Mouse (Mus musculus): ENCODE data around the gene Tmem217. TPM values are rescaled to one million over a fixed set of nuclear protein-coding genes. Genes with fewer than 3 reads are reported as not detected.
A peak's percentile ranks its signal among the peaks of the same experiment; 100 is the strongest.

Tmem217 gene
- polyA plus RNA-seq (2015; fragmentation: Nextera tagmentation; extraction: Ambion mirVana), result not detected in 2 replicates

- TF ChIP-seq EP300 (IDR thresholded peaks at IDR 0.05; ENCODE audit: low read depth) (no peak), CTCF (IDR thresholded peaks at IDR 0.05; ENCODE audit: low read depth) (peak; percentile 23; the same call in 1 of the 2 replicates)
- Histone ChIP-seq H3K9ac (replicated peaks) (no peak within 1 kb of the TSS), H3K4me2 (ENCODE audit: low read depth, low read length) (peak within 1 kb of the TSS; percentile 95), H3K9me3 (ENCODE audit: low read length) (no peaks in the 10 kb centered on the region), H3K27ac (ENCODE audit: low read depth) (peak within 1 kb of the TSS; percentile 77; the same call in 1 of the 2 replicates), H3K27me3 (ENCODE audit: insufficient read depth, low read length) (no peaks in the 10 kb centered on the region), H3K4me3 (ENCODE audit: low read depth, low read length) (peak within 1 kb of the TSS; percentile 86; the same call in 1 of the 2 replicates), H3K4me1 (ENCODE audit: insufficient read depth) (peaks cover 26% of the 10 kb centered on the region), H3K36me3 (replicated peaks; ENCODE audit: insufficient read depth, low read length) (no peaks in the 10 kb centered on the region)
- ATAC-seq, result no peak
- no peak for DNase-seq
- 77% methylated on average over 5 of the region's 5 CpGs for WGBS (ENCODE audit: insufficient replicate concordance)
Measured at GRCm38 (mm10) chr17:29552162-29552732, at the start of gene Tmem217. TSS of gene Tmem217 (minus strand) at chr17:29552385.

GRCm38 (mm10) chr17:29601391-29601790, 49.2 kb upstream of the Tmem217 start:
- no peak overlapping the region for H3K27ac ChIP-seq (ENCODE audit: low read depth)
- H3K4me2 ChIP-seq (ENCODE audit: low read depth, low read length), result no peak overlapping the region
- H3K4me1 ChIP-seq (ENCODE audit: insufficient read depth), result no peaks in the 10 kb centered on the region
- H3K36me3 ChIP-seq (replicated peaks; ENCODE audit: insufficient read depth, low read length), result peaks cover 17% of the 10 kb centered on the region
- 46% methylated on average over 4 of the region's 4 CpGs for WGBS (ENCODE audit: insufficient replicate concordance)
- TF ChIP-seq CTCF (IDR thresholded peaks at IDR 0.05; ENCODE audit: low read depth), result no peak
- no peak for TF ChIP-seq EP300 (IDR thresholded peaks at IDR 0.05; ENCODE audit: low read depth)
- no peak for DNase-seq
- no peaks in the 10 kb centered on the region for H3K9me3 ChIP-seq (ENCODE audit: low read length)
- H3K27me3 ChIP-seq (ENCODE audit: insufficient read depth, low read length), result no peaks in the 10 kb centered on the region
- H3K4me3 ChIP-seq (ENCODE audit: low read depth, low read length), result no peak overlapping the region
- no peak for ATAC-seq
- no peak overlapping the region for H3K9ac ChIP-seq (replicated peaks)

GRCm38 (mm10) chr17:29599537-29599936, 47.4 kb upstream of the Tmem217 start:
- H3K27ac ChIP-seq (ENCODE audit: low read depth), result no peak overlapping the region
- no peak overlapping the region for H3K4me3 ChIP-seq (ENCODE audit: low read depth, low read length)
- H3K9ac ChIP-seq (replicated peaks), result no peak overlapping the region
- no peaks in the 10 kb centered on the region for H3K4me1 ChIP-seq (ENCODE audit: insufficient read depth)
- no peaks in the 10 kb centered on the region for H3K27me3 ChIP-seq (ENCODE audit: insufficient read depth, low read length)
- H3K9me3 ChIP-seq (ENCODE audit: low read length), result no peaks in the 10 kb centered on the region
- ATAC-seq (no peak), DNase-seq (peak; percentile 21)
- peaks cover 10% of the 10 kb centered on the region for H3K36me3 ChIP-seq (replicated peaks; ENCODE audit: insufficient read depth, low read length)
- WGBS (ENCODE audit: insufficient replicate concordance), result 89% methylated on average over 8 of the region's 8 CpGs
- H3K4me2 ChIP-seq (ENCODE audit: low read depth, low read length), result no peak overlapping the region
- TF ChIP-seq CTCF (IDR thresholded peaks at IDR 0.05; ENCODE audit: low read depth), result no peak
- TF ChIP-seq EP300 (IDR thresholded peaks at IDR 0.05; ENCODE audit: low read depth), result no peak

- Histone ChIP-seq H3K27ac (ENCODE audit: low read depth) (no peak overlapping the region), H3K4me2 (ENCODE audit: low read depth, low read length) (no peak overlapping the region), H3K36me3 (replicated peaks; ENCODE audit: insufficient read depth, low read length) (peaks cover 10% of the 10 kb centered on the region), H3K27me3 (ENCODE audit: insufficient read depth, low read length) (no peaks in the 10 kb centered on the region), H3K9me3 (ENCODE audit: low read length) (no peaks in the 10 kb centered on the region), H3K4me3 (ENCODE audit: low read depth, low read length) (no peak overlapping the region), H3K4me1 (ENCODE audit: insufficient read depth) (no peaks in the 10 kb centered on the region), H3K9ac (replicated peaks) (no peak overlapping the region)
- TF ChIP-seq CTCF (IDR thresholded peaks at IDR 0.05; ENCODE audit: low read depth) (no peak), EP300 (IDR thresholded peaks at IDR 0.05; ENCODE audit: low read depth) (no peak)
- 88% methylated on average over 14 of the region's 14 CpGs for WGBS (ENCODE audit: insufficient replicate concordance)
- ATAC-seq (no peak), DNase-seq (no peak)
Measured at GRCm38 (mm10) chr17:29599051-29599450, 46.9 kb upstream of the Tmem217 start.

DNA sequence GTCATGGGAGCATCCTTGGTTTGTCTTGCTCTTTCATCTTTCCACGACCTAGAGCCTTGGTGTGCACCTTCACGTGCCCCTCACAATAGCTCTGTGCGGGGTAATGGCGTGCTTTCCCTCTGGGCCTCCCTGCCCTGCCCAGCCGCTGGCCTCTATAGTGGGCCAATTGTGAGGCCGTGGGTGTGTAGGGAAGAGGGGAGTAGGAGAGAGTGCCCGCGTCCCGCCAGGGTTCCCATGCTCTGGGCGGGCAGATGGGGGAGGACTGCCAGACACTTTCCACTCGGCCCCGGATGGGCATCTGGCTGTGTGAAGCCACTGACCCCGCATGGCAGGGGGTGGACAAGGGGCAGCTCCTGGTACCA, 44.6 kb upstream of the Tmem217 start:
- H3K4me3 ChIP-seq (ENCODE audit: low read depth, low read length), result no peak overlapping the region
- no peak for DNase-seq
- H3K27ac ChIP-seq (ENCODE audit: low read depth), result no peak overlapping the region
- ATAC-seq, result no peak
- H3K36me3 ChIP-seq (replicated peaks; ENCODE audit: insufficient read depth, low read length), result peaks cover 10% of the 10 kb centered on the region
- WGBS (ENCODE audit: insufficient replicate concordance), result 96% methylated on average over 13 of the region's 13 CpGs
- H3K4me1 ChIP-seq (ENCODE audit: insufficient read depth), result no peaks in the 10 kb centered on the region
- no peak overlapping the region for H3K4me2 ChIP-seq (ENCODE audit: low read depth, low read length)
- no peak for TF ChIP-seq CTCF (IDR thresholded peaks at IDR 0.05; ENCODE audit: low read depth)
- no peaks in the 10 kb centered on the region for H3K27me3 ChIP-seq (ENCODE audit: insufficient read depth, low read length)
- no peaks in the 10 kb centered on the region for H3K9me3 ChIP-seq (ENCODE audit: low read length)
- no peak overlapping the region for H3K9ac ChIP-seq (replicated peaks)

DNA sequence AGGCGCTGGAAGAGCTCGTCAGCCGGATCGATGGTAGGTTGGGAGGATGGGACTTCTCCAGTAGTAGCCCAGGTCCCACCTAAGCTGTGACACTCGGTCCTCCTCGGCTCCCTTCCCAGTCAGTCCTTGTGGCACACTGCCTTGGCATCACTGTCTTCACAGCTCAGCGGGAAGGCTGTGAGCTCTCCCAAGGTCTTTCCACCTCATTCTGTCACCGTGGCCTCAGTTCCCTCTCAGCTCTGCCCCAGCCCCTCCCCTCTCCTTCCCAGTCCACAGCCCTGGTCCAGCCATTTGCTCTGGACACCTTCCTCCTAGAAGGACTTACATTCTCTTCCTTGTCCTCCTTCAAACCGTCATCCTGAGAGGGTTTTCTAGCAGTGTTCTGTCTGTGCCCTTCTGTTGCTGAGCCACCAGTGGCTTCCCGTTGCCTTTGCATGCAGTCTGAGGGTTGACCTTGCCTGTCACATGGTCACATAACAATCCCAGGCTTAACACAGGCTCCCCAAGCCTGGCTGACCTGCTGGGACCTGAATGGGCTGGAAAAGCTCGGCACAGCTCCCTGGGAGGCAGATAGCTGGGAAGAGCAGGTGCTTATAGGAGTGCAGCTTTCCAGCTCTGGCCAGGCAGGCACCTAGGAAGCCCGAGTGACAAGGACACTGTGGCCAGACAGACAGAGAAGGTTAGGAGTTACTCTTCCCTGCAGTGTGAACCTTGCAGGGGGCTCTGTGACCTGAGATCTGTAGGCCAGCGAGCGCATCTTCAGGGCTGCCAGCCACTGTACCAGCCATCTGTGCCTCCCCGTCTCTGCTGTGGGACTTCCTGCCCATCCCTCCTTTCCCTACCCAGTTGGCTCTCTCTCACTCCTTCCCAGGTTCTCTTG, 43.9 kb upstream of the Tmem217 start:
- WGBS (ENCODE audit: insufficient replicate concordance), result 87% methylated on average over 15 of the region's 15 CpGs
- TF ChIP-seq CTCF (IDR thresholded peaks at IDR 0.05; ENCODE audit: low read depth), result no peak
- TF ChIP-seq EP300 (IDR thresholded peaks at IDR 0.05; ENCODE audit: low read depth), result no peak
- Histone ChIP-seq H3K4me1 (ENCODE audit: insufficient read depth) (no peaks in the 10 kb centered on the region), H3K9me3 (ENCODE audit: low read length) (no peaks in the 10 kb centered on the region), H3K4me3 (ENCODE audit: low read depth, low read length) (no peak overlapping the region), H3K27me3 (ENCODE audit: insufficient read depth, low read length) (no peaks in the 10 kb centered on the region), H3K36me3 (replicated peaks; ENCODE audit: insufficient read depth, low read length) (peaks cover 8% of the 10 kb centered on the region), H3K4me2 (ENCODE audit: low read depth, low read length) (no peak overlapping the region), H3K27ac (ENCODE audit: low read depth) (no peak overlapping the region), H3K9ac (replicated peaks) (no peak overlapping the region)
- ATAC-seq (no peak), DNase-seq (no peak)
